Mouse (Mus musculus): ENCODE measurements around the gene Atp23.

Gene Atp23

DNA sequence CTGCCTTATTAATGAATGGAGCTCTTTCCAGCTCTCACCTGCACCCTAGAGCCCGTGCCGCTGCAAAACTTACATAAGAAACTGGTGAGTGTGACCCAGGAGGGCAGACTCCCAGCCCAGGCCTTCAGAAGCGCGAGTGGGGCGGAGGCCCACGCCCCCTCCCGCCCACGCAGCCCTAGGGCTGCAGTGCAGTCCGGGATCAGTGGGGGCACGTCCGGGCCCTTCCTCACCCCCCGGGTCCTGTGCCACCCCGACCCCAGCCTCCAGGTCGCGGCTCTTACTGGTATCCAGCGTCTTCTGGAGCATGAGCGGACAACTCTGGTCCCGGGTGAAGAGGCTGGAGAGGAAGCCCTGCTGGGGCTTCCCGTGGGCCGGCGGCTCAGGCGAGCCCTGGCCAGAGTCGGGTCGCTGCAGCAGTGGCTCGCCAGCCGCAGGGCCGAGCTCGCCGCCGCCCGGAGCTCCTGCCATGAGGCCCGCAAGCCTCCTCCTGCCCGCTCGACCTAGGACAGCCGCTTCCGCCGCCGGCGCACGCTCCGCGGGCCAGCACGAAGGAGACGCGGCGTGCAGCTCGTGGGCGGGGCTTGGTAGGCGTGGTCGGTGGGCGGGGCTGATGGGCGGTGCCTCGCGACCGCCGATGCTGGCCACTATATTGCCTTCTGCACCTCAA, at the start of gene Atp23:
Gene Atp23 (minus strand): TSS at position 535 of the 667 bp plus-strand sequence.
- DNase-seq (ENCODE audit: low read depth, low spot score) = peak; percentile 88

DNA sequence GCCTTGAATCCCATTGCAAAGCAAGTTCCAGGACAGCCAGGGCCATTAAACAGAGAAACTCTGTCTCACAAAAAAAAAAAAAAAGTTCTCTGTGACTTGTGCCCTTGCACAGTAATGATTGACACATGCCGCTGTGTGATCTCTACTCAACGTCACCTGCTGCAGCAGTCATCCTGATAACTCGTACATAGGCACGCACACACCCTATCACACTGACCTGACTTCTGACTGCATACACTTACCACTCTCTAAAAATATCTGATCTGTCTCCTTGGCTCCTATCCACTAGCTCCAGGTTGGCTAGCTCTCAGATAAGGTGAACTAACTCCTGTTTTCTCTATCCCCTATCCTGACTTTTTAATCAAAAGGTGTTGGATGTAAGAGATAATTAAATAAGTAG, 49.4 kb upstream of the Atp23 start:
- DNase-seq (ENCODE audit: low read depth, low spot score) = no peak

DNA sequence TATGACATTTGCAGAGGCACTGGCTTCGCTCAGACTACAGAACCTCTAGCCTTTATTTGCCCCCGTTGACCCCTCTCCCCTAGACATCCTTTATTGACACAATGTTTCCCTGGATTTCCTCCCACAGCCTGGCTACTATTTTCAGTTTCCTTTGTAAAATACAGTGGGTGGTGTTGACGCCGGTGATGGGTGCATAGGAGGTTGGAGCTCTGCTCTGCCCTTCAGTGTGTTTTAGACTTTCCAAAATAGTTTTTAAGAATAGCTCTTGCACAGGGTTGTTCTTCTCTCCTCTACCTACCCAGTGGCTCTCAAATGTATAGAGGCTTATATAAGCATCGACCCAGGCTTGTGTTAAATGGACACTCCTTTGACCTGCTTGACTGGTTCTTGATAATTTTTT, 48.7 kb upstream of the Atp23 start:
- no peak for DNase-seq (ENCODE audit: low read depth, low spot score)

DNA sequence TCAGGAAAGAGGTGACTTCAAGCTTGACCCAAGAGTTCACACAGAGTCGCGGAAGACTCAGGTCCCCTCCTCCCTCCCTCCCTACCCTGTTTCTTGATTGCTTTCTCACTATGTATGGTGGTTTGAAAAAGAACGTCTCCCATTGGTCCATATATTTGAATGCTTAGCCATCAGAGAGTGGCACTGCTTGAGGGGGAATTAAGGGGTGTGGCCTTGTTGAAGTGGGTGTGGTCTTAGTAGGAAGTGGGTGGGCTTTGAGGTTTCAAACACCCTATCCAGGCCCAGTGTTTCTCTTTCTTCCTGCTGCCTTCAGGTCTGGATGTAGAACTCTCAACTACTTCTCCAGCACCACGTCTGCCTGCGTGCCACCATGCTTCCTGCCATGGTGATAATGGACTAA, 44.4 kb upstream of the Atp23 start:
- DNase-seq (ENCODE audit: low read depth, low spot score) = no peak

DNA sequence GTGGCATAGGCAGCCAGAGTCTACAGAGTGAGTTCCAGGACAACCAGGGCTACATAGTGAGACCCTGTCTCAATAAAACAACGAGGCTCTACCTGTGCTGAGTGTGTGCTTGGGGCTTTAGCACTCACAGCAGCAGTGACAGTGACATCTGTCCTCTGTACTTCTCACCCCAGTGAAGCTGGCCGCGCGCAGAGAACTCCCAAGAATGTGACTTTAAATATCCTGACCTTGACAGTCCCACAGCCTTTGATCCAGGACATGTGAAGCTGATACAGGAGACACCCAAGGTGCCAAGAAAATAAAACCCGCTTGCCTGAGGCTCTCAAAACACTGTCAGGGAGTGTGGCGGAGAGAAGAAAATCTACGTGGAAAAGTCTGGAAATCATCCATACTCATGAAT, 39.8 kb upstream of the Atp23 start:
- DNase-seq (ENCODE audit: low read depth, low spot score) = no peak

DNA sequence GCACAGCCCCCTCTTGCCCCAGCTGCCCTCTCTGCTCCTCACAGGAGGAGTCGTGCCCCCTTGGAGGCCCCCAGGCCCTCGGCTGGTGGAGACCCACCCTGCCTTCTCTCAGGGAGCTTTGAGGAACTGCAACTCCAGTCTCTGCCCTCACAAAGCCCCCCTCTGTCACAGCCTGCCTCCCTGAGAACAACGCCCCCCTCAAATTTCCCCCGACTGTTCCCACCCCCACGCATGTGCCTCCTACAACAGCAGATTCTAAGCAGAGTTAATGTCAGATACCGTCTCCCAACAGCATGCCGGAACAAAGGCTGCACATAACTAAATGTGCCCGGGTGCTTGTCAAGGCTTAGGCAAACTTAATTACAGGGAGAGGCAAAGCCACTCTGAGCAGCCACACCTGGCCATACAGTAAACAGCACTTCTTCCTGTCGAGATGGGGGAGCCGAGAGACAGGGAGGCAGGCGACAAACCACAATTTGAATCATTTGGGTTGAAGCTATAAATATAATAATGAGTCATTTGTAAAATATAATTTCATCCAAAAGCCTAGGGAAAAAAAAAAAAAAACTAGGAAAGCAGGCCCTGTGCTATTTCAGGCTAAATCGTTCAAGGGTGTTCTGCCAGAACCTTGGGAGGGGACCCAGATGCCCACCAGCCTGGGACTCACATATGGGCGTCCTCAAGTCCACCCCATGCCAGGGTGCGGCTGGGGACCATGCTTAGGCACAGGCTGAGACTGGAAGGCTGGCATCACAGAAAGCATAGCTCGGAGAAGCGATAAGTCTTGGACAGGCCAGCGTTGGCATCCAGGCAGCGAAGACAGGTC, 34.6 kb upstream of the Atp23 start:
- no peak for DNase-seq (ENCODE audit: low read depth, low spot score)

DNA sequence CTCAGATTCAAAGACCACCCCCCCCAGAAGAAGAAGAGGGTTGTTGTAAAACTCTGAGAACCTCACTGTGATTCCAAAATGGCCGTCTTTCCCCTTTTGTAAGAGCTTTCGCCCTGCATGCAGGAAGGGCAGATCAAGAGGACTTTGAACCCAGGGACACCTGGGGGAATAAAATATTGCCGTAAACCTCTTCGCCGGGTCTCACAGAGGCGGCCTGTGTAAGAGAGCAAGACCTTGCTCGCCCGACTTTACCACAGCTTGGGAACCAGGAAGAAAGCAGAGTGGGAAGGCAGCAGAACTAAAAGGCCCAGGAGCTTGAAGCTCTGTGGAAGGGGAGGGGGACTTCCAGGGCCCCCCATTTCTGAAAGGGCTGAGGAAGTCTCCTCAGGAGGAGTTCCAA, 34.0 kb upstream of the Atp23 start:
- no peak for DNase-seq (ENCODE audit: low read depth, low spot score)

DNA sequence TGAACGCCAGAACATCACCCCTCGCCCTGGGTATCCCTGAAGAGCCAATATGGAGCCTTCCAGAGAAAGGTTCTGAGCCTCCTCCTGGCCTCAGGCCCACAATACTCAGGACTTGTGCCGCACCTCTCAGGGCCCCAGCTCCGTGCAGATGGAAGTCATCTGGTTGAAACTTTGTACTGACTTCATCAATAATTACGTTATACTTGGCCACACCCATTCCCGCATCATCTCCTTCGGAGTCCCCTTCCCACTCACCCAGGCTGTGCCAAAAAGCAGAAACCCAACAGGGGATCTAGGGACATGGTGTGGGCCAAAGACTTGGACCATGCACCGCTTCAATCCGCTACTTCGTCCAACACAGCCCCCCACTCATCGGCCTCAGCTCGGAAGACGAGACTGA, 33.4 kb upstream of the Atp23 start:
- no peak for DNase-seq (ENCODE audit: low read depth, low spot score)

DNA sequence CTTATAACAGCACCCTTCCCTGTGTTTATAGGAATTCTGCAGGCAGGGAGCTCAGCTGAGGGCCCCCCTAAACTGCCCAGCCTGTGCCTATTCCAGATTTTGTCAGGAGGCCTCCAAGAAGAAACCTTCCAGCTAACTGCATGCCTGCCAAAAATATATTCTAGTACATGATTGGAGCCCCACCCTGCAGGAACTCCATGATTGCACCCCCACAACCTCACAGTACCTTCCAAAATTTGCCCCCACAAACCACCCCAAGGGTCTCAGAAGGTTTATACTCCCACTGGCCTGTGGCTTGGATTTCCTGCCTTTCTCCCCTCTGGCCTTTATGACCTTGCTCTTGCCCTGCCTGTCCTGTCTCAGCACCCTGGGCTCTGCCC, 30.6 kb upstream of the Atp23 start:
- no peak for DNase-seq (ENCODE audit: low read depth, low spot score)

DNA sequence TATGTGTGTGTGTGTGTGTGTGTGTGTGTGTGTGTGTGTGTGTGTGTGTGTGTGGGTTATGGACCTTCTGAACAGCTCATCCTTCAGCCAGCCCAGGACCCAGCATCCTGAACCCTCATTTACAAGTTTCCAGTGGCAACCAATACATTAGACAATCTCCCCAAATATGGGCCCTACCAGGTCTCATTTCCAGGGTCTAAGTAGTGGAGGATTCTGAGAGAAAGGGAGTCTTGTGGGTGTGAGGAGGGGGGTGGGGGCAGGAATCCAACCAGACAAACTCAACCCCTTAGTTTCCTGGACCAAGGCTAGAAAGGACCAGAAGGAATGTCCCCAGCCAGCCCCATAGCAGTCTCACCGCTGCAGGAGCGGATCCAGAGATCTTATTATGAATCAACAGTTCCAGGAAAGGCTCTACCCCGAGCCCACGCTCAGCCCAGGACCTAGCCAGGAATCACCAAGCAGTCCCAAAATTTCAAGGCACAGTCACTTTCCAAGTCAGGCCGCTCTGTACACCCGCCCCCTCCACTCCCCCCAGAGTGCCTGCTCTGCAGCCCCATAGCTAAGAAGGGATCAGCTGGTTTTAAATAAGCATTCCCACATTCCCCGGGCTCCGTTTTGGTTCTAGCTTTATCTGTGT, 30.1 kb upstream of the Atp23 start:
- no peak for DNase-seq (ENCODE audit: low read depth, low spot score)

DNA sequence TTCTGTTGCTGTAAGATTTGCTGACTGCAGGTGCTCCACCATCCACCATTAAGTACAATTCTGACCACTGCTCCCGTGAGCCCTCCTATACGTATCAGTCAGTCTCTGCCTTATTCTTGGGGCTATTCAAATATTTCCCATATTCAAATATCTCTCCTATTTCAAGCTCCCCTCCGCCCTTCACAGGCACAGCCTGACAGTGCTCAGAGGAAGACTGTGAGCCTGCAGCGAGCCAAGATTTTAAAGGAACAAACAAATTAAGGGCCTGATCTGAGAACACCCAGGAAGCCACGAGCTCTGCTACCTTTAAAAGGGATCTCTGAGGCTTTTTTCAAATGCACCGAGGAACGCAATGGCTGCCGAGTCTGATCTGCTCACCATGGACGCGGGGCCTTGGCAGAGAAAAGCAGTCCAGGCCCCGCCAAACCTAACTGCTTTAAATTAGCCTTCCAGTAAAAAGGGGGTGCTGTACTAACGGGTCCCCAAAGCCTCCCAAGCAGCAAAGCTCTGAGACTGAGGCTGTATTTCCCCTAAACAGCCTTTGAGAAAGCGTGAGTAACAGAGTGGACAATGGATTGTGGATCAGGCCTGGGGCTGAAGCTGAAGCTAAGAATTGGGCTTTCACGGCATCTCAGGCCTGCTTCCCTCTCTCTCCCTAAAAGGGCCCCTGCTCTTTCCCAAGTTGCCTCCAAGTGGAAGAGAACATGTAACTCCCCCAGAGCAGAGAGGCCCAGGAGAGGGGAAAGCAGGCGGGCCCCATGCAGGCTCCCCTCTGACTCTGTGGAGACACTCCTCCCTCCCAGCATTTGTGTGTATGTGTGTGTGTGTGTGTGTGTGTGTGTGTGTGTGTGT, 29.3 kb upstream of the Atp23 start:
- no peak for DNase-seq (ENCODE audit: low read depth, low spot score)

DNA sequence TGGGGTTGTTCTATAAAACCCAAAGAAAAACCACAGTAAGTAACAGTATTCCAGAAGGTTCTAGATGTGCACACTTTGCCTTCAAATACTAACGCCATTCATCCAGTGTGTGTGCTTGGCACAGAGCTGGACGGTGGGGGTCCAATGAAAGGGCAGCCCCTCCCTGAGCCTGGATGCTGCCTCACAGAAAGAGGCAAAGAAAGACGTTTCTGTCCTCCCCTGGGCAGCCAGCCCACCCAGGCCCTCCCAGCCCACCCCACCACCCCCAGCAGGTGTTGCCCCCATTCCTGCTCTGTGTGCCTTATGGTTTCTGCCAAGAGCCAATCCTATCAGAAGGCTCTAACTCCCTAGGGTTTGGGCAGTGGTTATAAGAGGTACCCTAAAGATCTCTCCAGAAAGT, 28.4 kb upstream of the Atp23 start:
- no peak for DNase-seq (ENCODE audit: low read depth, low spot score)

DNA sequence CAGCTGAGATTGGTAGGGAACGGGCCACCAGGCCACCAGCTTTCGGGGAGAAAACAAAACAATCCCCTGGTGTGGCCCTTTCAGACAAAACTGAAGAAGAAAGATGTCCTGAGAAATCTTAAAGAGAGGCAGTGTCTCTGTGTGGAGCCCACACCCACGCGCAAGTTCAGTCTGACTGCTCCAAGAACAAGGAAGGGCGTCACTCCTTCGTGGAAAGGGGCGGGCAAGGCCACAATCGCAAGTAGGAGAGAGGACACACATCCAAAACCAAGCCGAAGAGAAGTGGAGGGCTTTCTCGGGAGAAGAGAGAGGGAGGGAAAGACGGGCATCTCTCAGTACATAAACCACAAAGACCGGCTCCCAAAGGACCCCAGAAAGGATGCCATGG, 27.7 kb upstream of the Atp23 start:
- no peak for DNase-seq (ENCODE audit: low read depth, low spot score)

DNA sequence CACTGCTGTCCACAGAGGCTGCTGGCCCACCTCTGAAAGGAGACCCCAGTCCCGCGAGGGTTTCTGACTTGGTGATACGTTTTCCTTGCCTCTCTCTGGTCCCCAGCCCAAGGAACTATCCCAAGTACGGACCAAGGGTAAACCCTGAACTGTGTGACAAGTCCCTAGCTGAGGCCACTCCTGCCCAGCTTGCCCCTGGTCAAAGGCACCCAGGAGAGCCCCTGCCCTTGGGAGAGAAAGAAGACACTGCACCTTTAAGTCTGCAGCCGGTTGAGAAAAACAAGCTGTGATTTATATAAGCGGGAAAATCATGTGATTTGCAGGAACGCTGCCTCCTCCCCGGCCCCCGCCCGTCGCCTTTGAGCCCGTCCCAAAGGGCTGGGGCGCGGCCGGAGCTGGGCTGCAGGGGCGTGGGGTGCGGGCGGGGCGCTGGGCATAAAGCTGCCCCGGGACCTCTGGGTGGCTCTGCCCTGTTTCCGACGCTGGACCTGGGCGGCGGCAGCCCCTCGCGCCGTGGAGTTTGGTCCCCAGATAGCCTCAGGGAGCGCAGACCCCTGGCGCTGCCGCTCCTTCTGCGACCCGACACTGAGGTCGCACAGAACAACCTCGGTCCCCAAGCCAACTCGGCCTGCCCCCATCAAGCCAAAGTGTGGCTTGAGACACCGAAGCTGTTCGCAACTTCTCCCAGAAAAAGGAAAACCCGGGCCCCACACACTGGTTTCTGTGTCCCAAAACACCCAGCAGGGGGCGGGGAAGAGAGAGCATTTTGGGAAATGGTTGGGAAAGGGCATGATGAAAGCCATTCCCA, 27.1 kb upstream of the Atp23 start:
- no peak for DNase-seq (ENCODE audit: low read depth, low spot score)

DNA sequence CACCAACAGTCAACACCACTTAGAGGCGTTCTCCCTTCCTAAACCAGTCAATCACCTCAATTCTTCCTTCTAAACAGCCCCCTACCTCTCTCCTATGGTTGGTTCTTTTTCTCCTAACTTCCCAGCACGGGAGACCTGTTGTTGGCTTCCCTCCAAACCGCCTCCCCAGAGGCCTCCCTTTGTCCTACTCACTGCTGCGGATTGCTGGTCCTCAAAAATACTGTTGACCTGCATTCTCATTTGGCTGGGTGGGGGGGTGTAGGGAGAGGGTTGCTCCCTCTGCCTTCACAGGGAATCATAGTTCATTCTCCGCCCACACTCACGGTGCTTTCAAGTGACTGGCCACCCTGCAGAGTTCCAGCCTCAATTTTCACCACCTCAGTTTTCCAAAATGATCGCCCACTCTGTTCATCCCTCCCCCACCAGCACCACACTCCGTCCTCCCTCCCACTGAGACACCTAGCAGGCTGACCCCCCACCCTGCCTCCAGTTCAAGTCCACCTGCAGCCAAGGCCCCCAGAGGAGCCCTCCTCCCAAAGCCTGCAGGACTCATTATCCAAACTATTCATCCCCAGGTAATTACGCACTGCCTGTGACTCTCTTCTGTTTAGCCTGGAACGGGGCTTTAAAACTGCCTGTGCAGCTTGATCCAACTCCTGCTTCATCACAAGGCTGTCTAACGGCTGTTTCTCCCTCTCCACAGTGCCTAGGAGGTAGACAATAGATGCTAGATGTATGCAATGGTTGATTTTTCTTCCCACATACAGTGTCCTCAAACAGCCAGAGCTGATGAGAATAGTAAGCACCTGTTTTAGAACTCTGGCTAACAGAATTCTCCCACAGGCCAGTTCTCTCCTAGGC, 26.2 kb upstream of the Atp23 start:
- DNase-seq (ENCODE audit: low read depth, low spot score) = no peak

DNA sequence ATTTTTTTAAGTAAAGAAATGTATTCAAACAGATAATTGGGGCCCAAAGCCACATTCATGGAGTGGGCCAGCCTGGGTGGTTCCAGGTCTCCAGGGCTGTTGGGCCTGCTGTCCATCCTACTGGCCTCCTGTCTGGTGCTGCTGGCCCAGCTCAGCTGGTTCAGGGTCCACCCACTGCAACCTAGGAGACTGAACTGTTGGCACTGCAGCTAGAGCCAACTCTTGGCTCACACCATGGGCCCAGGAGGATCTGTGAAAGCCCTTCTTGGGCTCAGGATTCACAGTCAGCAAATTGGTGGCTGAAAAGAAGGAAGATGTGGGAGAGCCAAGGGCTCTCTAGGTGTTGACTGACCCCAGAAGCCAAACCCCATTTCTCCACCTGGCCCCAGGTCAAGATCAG, 24.2 kb upstream of the Atp23 start:
- no peak for DNase-seq (ENCODE audit: low read depth, low spot score)

DNA sequence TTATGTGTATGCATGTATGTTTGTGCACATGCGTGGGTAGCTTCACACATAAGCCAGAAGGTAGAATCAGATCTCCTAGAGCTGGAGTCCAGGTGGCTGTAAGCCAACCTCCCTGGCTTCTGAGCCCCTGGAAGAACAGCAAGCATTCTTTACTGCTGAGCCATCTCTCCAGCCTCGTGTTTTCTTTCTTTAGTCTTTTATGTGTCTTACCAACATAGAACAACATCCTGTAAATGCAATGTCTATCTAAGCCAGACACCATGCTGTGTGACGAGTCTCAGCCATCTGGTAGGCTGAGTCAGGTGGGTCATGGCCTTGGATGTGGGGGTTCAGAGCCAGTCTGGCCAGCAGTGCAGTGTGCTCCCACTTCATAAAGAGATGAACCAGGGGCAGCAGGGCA, 22.9 kb upstream of the Atp23 start:
- DNase-seq (ENCODE audit: low read depth, low spot score) = no peak

DNA sequence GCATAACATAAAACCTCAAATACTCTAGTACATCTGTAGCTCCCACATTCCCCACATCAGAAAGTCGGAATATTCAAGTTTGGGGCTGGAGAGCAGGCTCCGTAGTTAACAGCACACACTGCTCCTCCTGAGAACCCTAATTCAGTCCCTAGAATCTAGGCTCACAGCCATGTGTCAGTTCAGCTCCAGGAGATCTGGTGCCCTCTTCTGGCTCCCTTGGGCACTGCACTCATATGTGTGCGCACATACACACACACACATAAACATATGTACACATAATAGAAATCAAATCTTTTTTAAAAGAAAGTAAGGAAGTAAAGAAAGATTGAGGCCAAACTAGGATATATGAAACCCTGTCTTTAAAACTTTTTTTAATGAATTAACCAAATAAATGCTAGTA, 19.1 kb upstream of the Atp23 start:
- DNase-seq (ENCODE audit: low read depth, low spot score) = peak; percentile 35

DNA sequence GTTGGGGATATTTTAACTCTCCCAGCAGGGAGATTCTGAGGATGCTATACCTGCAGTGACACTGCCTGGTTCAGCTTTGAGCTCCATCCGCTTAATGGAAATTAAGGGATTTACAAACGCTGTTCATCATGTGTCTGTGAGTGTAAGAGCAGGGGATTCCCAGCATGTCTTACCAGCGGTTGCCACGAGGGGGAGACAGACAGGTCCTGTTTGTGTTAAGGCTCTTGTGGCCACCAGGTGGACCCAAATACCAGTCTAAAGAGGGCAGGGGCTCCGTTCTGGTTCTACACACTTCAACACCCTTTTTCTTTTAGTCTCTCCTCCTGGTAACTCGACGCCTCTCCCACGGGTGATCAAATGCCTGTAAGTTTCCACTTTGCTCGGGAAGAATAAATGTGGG, 17.9 kb upstream of the Atp23 start:
- DNase-seq (ENCODE audit: low read depth, low spot score) = peak; percentile 90

DNA sequence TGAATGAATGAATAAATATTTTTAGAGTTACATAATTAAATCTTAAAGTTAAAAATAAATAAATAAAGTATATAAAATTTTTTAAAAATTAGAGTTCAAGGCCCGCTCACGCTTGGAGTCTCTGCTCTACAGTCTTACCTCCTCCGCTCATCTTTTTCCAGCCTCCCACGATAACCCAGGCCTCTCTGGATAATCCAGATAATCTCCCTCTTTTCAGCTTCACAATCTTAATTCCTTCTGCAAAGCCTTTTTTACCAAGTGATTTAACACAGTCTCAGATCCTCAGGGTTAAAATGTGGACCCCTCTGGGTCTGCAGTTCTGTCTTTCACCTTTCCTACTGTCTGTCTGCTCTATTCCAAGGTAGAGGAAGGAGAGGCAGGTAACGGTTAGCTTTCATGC, 13.1 kb upstream of the Atp23 start:
- DNase-seq (ENCODE audit: low read depth, low spot score) = no peak

All from CD4-positive helper T cell, adult 2 months (primary cell).